Mouse (Mus musculus) thymus, postnatal 14 days (tissue): Measurements from ENCODE around the gene Fkbp9.

Source experiments
- DNase-seq: peaks from one replicate; pipeline ENCODE4 v3.0.0; 2021

Gene Fkbp9

DNA sequence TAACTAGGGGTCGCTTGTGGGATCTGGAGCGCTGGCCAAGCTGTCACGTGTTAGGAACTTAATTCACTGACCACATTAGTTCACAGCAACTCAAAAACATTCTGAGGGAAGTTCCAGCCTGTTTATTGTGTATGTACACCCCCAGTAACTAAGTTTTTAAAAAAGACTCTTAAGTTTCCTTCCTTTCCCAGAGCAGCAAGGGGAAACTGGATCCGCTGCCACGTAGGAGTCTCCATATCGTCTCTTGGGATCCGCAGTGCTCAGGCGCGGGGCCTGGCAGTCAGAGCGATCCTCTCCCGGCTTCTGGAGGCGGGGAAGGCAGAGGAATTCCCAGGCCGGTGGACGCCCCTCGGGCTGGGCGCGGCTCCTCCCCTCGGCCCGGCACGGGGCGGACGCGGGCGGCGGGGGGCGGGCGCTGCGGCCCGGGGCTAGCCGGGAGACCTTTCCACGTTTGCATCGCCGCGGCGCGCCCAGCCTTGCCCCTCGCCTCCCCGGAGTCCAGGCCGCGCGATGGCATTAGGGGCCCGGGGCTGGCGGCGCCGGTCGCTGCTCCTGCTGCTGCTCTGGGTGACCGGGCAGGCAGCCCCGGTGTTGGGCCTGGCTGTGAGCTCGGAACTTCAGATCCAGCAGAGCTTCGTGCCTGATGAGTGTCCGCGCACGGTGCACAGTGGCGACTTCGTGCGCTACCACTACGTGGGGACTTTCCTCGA is at the start of gene Fkbp9:
Fkbp9 (plus strand) TSS at position 363 of the 710 bp plus-strand sequence.
- DNase-seq: no peak

DNA sequence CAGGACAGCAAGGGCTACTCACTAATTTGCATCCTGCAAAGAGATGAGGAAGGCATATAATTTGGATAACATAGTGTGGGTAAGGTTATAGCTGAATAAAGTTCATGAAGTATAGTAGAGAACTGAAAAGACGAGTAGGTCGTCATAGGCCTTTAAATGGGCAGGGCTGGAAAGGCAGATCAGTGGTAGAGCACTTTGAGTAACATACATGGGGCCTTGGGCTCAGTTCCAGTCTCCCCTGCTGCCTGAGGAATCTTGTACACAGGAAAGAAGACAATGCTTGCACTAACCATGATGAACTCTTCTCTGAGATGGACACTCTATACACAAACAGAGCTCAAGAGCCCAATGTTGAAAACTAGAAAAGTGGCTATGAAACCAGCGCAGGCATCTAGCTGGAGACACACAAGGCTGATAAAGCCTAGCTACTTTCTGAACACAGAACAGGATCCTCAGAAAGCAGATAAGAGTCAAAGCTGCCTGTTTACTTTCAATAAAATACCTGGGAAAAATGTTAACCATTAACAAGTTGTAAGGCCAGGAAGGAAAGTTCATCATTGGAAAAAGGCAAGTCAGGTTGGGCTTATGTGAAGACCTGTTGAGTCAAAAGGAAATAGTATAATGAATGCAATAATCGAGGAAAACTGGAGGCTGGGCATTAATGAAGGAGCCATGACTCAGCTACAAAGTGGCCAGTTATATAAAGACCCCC is 48.1 kb upstream of the Fkbp9 start:
- DNase-seq: no peak

DNA sequence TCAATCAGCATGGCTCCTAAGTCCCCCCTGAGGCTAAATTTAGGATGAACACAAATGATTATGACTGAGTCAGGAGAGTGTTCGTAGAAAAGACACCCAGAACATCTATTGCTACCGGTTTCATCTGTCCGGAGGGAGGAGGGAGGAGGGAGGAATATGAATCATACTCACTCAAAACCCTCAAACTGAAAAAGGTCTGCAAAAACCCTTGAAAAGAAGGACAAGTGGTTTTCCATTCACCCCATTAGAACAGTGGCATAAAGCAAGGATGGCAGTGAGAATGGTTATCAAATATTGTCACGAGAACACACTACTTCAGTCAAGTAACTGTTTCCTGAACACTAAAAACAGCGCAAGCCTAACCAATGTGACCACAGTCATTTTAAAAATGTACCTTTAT is 46.8 kb upstream of the Fkbp9 start:
- DNase-seq: no peak

DNA sequence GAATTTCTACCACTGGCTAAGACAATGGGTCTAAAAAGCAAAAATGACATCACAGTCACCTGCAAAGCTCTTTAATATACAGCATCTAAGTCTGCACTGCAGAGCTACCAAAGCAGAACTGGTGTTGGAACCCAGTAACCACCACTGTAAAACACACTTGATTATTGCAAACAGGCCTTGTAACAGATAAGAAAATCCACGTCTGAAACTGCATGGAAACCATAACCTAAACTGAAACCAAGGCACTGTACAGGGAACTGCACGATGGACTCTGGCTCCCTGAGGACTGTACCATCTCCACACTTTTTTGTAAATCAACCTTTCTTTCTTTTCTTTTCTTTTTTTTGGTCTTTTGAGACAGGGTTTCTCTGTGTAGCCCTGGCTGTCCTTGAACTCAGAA is 44.2 kb upstream of the Fkbp9 start:
- no peak for DNase-seq

DNA sequence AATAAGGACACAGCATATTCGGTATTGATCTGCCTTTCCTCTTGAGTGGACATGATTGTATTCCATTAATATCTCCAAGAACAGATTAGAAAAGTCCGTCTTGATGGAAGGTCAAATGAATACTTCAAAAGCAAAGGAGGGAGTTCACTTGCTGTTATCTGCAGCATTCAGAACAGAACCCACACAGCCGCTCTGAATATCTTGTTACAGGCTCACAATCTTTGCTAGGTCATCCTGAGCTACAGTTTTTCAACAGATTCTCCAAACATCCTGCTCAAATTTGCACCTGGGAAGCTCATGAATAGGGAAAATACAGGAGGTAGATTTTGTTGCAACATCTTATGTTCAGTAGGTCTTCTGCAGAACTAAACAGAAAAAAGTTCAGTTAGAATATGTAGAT is 42.5 kb upstream of the Fkbp9 start:
- no peak for DNase-seq

DNA sequence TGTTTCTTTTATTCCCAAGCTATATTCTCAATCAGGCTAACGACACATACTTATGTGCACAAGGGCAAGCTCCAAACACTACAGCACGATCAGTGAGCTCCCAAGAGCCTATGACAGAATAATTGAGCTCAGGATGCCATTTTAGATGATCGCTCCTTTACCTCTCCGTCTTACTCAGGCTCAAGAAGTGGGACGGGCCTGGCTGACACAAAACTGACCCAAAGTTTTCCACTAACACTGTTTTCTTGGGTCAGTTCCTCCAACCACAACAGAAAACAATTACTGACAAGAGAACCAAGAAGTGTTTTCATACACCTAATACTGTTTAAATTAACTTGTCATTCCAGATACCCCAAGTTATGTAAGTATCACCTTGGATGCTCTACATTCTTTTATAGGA is 37.0 kb upstream of the Fkbp9 start:
- no peak for DNase-seq

DNA sequence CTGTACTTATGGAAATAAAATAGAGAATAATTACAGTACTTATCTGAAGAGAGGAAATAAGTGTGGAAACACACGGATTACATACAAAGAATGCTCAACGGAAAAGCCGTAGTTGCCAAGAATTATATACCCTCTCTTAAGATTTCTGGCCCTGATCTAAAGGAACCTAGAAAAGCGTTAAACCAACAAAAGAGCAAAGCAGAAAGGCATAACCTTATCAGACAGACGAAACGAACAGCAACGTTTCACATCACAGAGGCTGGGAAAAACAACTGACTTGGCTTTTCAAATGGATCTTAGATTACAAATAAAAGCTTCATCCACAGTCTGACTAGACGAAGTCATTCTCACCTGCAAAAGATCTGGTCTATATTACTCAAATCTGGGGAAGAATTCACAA is 35.6 kb upstream of the Fkbp9 start:
- no peak for DNase-seq

DNA sequence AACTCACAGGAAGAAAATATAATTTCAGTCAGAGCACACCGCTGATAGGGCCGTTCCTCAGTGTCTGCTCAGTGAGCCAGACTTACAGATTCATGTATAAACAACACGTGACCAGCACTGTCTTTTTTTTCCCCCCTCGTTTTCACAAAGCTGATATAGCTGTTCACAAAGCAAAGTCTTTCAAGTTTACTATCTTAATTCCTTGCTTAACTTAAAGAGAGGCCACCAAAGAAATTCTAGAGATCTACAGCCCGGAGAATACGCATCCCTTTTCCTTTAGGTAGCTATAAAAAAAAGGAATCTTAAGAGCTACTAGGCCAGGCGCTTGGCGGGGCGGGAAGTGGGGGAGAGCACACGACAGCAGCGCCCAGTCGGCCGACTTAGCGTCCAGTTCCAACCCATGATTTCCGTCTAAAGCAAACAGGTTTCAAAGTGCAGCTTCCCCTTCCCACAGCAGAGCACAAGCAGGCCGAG is 35.2 kb upstream of the Fkbp9 start:
- peak; percentile 44 for DNase-seq

DNA sequence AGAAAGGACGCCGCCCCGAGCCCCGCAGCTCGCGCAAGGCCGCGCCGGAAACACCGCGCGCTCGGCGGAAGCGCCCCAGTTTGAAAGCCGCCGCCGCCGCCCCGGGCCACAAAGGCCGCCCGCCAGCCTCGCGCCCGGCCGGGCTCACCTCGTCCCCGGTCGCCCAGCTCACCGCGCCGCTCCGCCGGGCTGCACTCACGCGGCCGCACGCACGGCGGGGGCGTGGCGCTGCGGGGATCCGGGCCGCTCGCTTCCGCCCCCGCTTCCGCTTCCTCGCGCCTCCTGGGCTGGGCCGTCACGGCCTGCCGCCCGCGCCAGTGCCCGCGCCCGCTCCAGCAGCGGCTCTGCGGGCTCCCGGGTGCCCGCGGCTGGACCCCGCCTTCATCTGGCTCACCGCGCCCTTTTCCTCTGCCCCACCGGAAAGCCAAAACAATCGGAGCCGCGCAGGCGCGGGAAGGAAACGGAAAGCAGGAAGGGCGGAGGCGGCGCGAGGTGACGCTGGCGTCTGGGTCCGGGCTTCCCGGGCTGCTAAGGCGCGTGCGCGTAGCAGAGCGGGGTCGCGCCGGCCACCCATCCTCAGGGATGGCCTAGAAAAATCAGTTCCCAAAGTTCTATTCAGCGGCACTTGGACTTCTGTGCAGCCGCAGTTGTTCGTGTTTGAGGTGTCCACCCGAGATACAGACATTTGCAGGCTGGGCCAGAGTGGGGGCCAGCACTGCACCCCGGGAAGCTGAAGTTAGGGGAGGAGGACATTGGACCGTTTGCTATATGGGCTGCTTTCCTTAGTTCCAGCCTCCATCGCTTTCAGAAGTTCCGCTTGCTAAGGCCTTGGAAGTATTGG is 34.3 kb upstream of the Fkbp9 start, which contains the start of gene Kbtbd2:
Kbtbd2 (minus strand) TSS at position 503 of the 841 bp plus-strand sequence.
- DNase-seq: peak; percentile 95

DNA sequence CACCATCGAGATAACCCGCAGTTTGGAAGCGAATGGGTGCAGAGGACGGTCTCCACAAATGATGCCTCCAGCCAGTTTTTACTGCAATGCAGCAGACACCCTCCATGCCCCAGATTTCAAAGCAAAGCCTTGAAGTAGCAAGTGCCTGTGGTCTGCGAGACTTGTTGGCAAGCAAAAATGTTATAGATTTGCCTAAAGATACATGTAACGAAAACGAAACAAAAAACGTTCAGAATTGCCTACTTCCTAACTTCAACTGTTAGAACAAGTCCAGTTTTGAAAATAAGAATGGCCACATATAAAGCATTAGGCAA is 33.8 kb upstream of the Fkbp9 start:
- DNase-seq: no peak

DNA sequence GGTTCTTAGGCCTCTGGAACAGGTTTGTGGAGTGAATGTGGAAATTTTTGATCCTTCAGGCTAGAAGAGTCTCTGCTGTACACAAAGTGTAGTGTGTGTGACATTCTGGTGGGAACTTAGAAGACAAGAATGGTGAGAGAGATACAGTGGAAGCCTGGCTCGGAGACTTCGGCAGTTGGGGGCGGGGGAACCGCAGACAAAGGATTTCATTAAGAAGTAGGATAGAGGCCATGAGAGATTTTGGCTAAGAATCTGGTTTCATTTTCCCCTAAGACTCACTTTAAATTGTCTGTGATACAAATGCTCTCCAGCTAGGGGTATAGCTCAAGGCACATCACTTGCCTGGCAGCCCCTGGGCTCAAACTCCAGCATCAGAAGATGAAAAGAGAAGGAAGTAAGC is 26.8 kb upstream of the Fkbp9 start:
- DNase-seq: no peak

DNA sequence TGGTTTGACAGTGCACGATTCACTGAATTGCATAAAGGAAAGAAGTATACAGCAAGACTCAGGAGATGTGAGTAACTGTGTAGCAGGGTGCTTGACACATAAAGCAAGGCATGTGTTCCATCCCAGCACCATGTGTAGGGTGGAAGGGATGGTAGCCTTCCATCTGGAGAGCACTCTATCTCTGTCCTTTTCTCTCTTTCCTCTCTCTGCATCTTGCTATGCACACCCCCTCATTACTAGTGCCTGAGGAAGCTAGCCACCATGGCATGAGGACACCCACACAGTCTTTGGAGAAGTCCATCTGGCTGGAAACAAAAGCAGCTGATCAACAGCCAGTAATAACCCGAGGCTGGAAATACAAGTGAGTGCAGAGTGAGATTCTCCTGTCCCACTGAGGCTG is 25.7 kb upstream of the Fkbp9 start:
- no peak for DNase-seq

DNA sequence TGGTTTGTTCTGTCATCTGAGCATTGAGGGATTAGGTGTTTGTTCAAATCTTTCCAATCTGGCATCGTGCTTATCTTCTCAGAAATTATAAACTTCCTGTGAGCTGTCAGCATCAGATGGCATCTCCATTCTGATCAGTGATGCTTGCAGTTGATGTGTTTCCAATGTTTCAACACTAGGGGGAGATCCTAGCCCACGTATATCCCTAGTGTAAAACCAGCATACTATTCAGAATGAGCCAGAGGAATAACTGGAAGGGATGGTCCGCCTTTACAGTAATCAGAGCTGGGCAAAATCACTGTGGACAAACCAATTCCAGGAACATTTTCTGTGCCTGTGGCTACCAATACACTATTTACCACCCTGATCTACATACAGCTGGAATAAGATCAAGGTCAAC is 23.2 kb upstream of the Fkbp9 start:
- DNase-seq: peak; percentile 54

DNA sequence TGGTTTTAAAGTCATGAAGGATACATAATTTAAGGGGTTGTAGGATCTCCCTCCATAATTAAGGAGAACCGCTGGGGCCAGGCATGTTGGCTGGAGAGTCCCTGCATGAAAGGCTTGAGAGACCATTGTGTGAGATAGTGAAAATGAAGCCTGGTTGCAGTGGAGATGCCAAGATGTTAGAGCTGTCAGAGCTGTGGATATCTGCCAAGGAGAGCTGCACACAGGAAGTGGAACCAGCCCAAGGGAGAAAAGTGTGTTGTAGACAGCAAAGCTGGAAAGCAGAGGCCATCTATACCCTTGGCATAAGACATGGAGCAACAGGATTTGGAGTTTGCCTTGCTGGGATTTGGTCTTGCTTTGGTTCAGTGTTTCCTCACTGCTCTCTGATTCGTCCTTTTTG is 18.5 kb upstream of the Fkbp9 start:
- no peak for DNase-seq

DNA sequence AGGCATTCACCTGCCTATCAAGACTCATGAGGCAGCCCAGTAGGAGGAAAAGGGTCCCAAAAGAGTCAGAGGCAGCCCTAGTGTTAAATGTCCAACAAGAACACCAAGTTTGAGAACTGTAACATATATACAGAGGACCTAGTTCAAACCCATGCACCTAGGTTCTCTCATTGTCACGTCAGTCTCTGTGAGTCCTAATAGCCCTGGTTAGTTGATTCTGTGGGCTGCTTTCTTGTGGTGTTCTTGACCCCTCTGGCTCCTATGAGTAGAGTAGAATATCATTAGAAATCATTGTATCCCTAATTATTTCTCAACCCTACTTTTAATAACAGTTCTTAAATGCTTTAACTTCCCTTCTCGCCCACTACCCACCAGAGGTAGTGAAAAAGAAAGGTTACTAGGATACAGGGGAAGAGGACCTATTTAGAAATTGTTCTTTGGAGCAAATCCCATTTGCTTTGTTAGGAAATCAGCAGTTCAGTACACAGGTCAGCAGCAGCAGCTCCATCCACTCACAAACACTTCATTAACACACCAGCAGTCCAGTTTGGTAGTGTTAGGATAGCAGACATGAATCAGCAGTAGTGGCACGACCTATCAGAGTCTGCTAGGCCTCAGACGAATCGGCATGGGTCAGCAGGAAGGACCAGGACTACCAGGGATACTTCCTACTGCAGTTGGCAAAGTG is 13.3 kb upstream of the Fkbp9 start:
- DNase-seq: no peak

DNA sequence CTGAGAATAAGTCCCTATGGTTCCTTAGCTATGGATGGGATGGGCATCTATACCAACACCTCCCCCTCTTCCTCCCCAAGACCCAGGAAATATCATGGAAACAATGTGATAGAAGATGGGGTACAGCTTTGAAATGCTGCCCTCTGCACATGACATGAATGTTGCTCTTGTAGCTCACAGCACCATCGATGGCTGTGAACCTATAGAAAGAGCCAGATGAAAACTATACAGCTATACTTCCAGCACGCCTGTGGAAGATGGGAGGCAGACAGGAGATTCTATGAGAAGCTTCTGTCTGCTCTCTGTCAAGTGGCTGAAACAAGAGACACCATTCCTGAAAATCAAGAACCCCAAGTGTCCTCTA is 12.8 kb upstream of the Fkbp9 start:
- DNase-seq: no peak

DNA sequence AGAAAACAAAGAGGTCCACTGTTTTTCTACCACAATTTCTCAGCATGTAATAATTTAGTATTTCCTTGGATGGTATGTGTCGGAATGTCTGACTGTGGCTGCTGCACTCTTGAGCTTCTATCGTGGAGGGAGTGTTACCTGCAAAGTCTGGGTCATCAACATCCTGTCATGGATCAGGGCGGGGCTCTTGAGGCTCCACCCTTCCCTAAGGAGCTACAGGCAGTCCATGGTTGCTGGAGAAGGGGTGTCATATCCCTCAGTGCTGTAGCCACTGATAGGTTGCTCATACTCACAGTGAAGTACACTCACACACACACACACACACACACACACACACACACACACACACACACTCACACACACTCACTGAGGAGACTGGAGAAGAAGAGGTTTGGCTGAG is 6.2 kb upstream of the Fkbp9 start:
- no peak for DNase-seq

DNA sequence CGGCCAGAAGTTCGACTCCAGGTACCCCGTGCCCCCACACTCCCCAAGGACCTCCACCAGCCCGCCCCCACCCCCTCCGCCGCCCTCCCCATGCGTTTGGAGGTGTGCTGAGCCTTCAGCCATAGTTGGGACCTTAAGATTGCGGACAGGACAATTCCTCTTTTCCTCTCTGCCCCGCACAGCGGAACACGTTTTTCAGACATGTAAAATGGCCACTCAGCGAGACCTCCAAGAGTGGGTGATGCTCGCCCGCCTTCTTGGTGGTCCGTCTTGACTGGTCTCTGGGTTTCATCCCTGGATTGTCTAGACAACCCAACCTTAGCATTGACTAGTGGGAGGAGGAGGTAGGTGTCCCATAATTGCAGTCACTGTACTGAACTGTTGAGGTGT is 543 bp downstream of the Fkbp9 start:
- no peak for DNase-seq

DNA sequence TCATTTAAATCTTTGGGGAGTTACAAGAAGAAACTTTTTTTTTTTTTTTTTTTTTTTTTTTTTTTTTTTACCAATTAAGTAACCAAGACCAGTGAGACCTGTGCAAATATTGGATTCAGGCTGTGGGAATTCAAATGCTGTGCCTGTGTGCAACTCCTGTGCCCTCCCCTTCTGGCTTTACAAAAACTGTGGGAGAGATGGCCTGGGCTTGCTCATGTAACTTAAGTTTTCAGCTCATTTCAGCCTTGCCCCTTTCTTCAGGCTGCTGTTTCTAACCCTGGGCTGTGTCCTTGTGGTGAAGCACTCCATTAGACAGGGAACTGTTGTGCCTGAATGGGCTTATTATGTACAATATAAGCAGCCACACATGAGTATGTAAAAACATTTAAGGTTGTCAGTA is 971 bp downstream of the Fkbp9 start:
- DNase-seq: no peak

DNA sequence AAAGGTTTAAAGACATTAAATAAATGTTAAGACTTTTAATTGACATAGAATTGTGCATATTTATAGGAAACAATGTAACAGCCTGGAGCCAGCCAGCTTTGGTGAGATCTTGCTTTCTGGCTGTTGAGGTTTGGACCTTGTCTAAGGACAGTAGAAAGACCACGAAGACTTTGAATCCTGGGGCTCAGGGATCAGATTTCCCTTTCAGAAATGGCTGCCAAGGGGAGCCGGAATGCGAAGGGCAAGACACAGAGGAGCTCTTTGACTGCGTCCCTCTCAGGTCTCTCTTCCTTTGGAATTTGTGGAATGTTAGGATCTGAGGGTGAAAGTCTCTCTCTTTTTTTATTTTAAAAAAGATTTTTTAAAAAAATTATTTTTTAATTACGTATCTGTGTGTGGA is 2.9 kb downstream of the Fkbp9 start:
- no peak for DNase-seq

DNA sequence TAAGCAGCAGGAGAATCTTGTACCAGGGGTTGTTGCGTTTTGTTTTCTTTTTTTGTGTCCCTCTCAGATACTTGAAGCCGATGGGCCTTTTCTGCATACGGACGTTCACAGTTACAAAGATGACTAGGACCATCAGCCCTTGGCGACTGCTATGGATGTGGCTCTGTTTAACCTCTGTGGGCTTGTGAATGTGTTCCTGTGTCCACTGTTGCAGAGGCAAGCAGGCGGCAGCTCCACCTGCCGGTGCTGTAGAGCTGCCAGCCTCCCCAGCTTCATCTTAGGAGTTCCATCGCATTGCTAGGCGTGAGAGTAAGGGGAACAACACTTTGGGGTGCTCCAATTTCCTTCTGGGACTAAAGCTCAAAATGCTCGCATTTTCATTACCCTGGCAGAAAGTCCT is 3.7 kb downstream of the Fkbp9 start:
- DNase-seq: no peak

DNA sequence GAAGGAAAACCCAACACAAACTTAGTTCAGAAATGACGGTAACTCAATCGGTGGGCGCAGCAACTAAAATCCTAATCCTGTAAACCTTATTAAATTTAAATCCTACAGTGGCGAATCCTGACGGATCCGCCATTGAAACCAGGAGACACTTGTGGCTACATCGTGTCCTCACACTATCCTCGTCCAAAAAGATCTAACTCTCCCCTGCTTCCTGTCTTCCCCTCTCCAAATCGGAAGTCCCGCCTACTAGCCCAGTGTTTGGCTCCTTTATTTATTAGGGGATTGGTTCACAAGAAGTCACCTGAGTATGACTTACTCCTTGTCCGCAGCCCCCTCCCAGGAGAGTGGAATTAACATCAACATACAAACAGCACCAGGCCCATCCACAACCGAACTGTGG is 5.3 kb downstream of the Fkbp9 start:
- no peak for DNase-seq

DNA sequence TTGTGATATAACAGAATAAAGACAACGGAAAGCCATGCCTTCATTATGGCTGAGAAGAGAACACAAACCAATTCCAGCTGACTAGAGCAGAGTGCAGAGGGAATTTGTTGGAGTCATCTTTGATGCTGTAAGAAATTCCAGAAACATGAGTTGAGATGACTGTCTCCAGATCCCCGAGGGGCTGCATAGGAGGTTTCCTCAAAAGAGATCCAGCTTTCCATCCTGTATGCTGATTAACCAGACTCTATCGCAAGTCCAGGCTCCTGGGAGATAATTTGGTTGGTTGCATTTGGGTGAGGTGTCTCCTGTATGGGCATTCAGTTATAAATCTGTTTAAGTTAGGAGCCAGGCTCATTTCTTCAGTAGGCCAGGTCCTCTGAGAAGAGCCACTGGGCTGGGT is 5.8 kb downstream of the Fkbp9 start:
- no peak for DNase-seq
